Mouse (Mus musculus): ENCODE results near the gene Mcmbp.

Gene Mcmbp

DNA sequence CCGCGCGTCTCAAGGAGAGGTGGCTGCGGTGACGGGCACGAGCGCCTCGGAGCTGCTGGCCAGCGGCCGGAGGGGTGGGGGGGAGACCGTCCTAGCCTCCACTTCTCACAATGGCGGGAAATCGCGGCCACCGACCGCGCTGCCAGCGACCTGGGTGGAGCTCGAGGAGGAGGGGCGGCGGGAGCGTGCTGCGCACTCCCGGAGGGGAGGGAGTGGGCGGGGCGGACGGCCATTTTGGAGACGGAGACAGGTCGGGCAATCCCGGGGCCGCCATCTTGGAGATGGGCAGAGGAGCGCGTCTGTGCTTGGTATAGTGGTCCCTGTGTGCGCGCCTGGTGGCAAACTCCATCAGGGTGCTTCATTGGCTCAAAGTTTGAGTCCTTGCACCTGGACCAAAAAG, at the start of gene Mcmbp:
TSS of gene Mcmbp (minus strand) at position 162 of the 400 bp plus-strand sequence.
- peak; percentile 91 to 95 for DNase-seq (ENCODE audit: low spot score in 2 of 2)

DNA sequence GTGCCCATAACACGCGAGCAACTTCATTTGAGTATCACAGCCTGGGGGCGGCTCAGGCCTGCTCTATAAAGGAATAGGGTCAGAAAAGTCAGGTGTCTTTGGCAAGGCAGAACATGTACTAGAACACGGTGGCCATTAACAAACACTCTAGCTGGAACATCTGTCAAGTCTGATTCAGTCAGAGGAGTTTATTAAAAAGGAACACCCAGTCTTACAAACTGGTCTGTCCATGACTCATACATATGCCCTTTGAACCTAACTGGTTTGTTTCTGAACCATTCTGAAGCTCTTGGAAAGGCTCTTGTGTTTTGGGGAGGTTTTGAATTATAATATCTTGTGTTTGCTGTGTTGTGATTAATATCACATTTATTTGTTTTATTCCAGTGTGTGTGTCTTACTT, 49.8 kb upstream of the Mcmbp start:
- DNase-seq (ENCODE audit: low spot score in 2 of 2): no peak

DNA sequence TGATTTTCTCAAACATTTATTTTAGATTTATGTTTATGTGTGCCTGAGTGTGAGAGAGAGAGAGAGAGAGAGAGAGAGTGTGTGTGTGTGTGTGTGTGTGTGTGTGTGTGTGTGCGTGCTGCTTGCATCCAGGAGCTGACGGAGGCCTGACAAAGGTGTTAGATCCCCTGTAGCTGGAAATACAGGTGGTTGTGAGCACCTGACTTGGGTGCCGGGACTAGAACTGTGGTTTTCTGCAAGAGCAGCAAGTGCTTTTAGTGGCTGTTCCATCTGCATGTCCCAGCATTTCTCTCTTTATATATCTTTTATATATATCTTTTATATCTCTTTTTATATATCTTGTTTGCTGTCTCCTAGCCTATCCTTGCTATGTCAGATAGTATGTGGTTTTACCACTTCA, 41.6 kb upstream of the Mcmbp start:
- DNase-seq (ENCODE audit: low spot score in 2 of 2): no peak

DNA sequence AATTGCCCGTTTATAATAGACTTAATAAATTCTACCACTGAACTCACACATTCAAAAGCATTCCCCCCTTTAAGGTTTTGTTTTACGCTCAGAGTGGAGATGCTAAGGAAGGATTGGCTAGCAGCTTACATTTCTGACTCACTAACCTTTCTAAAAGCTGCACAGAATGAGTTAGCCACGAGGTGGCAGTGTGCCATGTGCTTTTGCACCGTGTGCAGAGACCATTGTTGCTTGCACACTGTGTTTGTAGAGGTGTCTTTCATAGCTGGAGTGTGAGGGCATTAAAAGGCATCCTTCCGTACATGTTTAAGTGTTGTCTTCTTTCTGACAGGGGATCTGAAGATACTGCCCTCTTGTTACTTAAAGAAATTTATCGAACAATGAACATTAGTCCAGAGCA, 39.0 kb upstream of the Mcmbp start:
- peak; percentile 28 to 55 for DNase-seq (ENCODE audit: low spot score in 2 of 2)

DNA sequence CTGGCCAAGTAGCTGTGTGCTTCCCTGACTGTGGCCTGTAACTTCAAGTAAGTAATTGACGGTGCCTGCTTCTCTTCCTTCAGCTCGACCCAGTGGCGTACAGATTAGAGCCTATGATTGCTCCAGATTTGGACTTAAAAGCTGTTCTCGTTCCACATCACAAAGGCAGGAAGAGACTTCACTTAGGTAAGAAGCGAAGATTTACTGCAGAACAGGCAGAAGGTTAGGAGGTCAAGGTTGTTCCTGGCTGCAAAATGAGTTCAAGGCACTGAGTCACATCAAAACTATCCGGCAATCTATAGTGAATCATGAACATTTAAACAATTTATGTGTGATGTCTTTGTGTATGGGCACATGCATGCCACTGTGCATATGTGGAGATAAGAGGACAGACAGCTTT, 36.9 kb upstream of the Mcmbp start:
- DNase-seq (ENCODE audit: low spot score in 2 of 2): no peak

DNA sequence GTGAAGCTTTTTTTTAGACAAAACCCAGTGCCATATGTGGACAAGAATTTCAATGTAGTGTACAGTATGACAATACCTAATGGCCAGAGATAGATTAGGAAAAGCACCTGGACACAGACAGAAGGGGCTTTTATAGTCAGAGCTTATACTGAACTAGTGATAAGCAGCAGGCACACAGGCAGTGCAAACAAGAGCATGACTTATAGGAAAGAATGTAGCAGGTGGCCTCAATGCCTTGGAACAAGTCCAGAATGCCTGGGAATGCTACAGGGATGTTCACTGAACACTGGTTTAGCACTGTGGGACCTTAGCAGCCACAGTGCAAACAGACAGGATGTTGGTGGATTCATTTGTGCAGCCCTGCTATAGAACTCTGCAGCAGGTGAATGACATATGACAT, 26.4 kb upstream of the Mcmbp start:
- DNase-seq (ENCODE audit: low spot score in 2 of 2): no peak

DNA sequence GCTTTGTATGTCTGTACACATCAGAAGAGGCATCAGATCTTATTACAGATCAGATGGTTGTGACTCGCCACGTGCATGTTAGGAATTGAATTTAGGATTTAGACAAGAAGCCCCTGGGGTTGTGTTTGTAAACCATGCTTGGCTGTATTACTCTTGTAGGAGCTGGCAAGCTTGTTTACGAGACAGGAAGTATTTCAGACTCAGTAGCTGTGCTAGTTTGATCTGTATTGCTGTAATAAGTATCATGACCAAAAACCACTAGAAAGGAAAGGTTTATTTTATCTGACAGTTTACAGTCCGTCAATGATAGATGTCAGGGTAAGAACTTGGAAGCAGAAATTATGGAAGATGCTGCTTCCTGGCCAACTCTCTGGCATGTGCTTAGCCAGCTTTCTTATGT, 18.7 kb upstream of the Mcmbp start:
- no peak for DNase-seq (ENCODE audit: low spot score in 2 of 2)

DNA sequence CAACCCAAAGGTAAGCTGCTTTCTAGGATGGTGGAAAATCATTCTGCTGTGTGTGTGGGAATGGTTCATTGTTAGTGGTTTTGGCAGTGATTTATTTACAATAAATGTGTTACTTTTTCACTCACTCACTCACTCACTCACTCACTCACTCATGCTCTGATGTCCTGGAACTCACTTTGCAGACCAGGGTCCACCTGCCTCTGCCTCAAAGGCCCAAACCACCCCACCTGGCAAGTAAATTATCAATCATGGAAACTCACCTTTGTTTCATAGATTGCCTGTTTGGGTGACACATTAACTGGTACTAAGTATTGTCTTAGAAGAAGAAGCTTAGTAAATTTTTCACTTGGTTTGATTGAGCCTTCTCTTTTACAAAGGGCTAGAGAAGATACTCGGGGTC, 15.1 kb upstream of the Mcmbp start:
- no peak for DNase-seq (ENCODE audit: low spot score in 2 of 2)

DNA sequence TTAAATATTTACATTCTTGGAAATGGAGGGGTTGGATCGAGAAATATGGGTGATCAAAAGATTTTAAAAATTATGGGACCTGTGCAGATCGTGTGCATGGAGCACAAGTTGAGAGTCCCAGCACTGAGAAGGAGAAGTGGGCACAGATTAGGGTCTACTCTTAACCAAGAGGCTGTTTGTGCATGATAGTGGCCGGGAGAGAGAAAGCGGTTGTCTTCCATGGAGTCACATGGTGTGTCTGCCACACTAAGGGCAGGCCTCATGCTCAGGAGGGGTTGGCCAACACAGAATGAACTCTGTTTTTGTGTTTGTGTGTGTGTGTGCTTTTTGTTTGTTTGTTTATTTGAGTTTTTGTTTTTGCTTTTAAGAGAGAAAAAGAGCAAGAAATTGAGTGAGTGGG, 11.7 kb upstream of the Mcmbp start:
- DNase-seq (ENCODE audit: low spot score in 2 of 2): no peak

DNA sequence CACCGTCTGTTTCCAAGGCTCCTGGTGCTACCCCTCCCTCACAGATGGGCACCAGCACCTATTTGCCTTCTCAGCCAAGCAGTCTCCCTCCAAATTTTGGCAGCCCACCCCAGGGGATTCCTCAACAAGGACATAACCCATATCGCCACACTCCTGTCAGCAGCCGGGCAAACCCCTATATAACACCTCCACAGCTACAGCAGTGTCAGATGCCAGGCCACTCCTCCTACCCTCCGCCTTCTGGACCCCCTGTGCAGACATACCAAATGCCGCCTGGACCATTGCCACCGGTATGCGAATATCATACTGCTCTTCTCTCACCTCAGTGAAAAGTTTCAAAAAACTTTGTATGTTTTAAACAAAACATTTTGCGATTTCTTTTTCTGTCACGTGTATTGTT, 10.0 kb upstream of the Mcmbp start:
- no peak for DNase-seq (ENCODE audit: low spot score in 2 of 2)

DNA sequence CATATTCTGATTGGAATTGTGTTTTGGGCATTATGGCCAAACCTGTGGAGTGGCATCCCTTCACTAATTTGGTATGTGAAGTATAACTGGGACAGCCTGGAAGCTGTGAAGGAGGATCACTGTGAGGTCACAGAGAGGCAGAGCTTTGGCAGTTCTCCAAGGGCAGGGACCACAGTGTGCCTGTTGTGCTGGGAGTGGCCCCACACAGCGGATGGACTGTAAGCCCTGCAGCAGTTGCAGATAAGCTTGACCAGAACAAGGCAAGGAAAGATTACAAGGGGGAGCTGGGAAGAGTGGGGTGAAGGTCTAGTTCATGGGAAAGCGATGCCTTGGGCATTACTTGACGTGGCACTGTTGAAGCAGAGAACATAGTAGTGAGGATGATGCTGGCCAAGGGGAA, 8.5 kb upstream of the Mcmbp start:
- DNase-seq (ENCODE audit: low spot score in 2 of 2): no peak

DNA sequence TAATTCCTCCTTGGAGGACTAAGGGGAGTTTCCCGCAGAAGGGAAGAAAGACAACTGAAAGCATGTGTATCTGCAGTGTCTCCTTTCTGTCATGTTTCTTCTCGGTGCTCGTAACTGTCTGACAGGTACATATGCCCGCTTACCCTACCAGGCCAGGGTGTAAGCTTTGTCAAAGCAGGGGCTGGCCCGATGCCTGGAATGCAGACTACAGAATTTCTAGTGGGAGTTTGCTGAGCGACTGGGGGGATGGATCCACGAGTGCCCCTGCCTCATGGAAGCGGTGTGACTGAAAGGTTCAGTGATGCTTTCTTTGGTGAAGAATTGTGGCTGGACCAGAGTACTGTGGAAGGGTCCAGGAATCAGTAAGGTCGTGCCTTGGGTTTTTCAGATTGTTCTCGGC, 5.9 kb upstream of the Mcmbp start:
- no peak for DNase-seq (ENCODE audit: low spot score in 2 of 2)

DNA sequence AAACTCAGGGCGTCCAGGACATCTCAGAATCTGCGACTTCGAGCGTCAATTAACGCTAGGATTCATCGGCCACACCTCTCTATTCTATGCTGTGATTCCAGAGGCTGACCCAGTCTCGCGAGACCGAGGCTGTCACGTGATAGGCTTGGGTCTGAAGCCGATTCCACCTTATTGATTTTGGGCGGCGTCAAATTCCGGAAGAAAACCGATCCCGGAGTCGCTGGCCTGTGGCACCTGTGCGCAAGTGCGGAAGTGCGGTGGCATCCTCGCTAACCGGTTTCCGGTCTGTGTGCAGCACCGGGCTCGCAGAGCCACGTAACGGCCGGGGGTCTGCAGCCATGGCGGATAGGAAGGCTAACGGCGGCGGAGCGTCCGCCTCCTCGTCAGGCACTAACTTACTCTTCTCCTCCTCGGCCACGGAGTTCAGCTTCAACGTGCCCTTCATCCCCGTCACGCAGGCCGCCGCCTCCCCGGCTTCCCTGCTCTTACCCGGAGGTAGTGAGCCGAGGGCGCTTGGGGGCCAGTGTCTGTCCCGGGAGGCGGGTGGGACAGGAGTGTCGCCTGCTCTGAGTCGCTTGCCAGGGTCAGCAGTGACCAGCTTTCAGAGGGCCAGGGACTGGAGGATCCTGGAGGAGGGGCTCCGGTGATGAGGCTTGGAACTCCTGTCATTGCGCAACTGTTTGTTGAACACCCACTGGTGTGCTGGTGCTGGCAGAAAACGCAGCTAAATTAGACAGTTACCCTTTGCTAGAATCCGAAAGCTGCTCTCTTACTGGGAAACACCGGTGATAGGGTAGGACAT, 4.6 kb upstream of the Mcmbp start, which contains the start of gene Sec23ip:
TSS of gene Sec23ip (plus strand) at position 260 of the 802 bp plus-strand sequence.
- DNase-seq (ENCODE audit: low spot score in 2 of 2): peak; percentile 98

DNA sequence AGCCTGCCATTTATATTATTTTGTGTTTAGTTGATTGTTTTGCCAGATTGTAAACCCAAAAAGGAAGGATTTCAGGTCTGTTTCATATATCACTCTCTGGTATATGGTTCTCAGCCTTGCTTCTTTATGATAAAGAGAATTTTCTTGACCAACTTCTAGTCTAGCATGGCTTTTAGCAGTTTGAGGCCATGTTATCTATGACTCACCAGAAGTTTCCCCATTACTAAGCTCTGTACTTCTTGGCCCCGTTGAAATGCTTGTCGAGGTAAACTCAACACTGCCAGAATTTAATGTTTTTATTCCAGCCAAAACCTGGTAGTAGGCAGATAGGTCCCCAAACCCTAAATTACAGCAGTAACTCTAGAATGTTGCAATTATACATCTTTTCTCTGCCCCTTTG, 3.6 kb upstream of the Mcmbp start:
- no peak for DNase-seq (ENCODE audit: low spot score in 2 of 2)

DNA sequence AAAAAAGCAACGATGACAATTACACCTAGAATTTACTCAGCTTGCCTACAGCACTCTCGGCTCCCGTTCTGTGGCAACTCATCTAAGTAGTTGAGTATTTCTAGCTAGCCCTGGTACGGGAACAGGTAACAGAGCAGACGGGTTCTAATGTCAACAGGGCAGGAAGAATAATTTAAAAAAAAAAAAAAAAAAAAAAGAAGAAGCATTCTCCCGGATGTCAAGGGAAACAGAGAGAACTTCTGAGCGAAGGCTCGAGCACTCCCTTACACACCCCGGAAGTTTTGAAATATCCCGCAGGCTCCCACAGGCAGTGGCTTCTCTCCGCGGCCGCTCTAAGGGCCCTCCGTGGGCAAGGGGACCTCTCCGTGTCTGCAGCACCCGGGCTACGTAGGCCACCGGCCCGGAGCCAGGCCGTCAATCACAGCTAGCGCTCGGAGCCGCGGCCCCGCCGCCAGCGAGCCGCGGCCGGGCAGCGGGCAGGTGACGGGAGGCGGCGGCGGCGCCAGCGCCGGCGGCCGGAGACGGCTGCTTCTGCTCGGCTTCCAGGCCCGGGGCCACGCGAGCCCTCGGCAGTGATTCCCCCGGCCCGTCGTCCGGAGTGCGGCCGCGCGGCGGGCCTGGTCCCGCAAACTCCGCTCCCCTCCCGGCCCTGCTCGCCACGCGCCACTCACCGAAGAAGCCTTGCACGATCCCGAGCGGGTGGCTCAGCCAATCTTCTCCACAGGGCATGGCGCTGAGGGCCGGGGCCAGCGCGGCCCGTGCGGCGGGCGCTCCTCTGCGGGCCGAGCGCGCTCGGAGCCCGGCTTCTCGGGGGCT, 625 bp downstream of the Mcmbp start:
- DNase-seq (ENCODE audit: low spot score in 2 of 2): no peak

DNA sequence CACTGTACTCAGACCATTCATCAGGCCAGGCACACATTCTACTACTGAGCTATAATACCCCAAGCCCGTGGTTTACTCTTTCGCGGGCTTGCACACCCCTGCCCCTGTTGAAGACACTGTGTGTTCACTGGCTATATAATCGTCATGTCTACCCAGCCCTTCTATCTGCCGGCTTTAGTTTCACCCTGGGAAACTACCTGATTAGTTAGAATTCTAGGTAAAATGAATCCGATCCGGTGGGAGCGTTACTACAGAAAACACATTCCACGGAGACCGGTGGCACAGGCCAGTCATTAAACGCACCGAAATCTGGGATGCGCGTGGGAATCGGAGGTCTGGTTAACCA, 1.2 kb downstream of the Mcmbp start:
- DNase-seq (ENCODE audit: low spot score in 2 of 2): no peak

DNA sequence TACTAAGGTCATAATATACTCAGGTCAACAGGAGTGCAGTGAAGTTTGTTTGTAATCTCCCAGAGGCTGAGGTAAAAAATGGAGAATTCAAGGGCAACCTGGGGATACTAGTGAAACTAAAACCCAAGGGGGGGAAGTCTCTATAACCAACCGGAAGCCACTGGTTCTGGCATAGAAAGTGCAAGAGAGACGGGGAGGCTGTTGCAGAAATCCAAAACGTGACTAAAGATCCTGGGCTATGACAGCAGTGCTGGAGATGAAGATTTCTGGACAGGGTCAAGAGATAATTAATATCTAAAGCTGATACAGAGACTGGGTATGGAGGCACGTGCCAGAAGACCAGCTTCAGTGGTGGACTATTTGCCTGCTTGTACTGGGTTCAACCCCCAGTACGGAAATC, 2.3 kb downstream of the Mcmbp start:
- no peak for DNase-seq (ENCODE audit: low spot score in 2 of 2)

DNA sequence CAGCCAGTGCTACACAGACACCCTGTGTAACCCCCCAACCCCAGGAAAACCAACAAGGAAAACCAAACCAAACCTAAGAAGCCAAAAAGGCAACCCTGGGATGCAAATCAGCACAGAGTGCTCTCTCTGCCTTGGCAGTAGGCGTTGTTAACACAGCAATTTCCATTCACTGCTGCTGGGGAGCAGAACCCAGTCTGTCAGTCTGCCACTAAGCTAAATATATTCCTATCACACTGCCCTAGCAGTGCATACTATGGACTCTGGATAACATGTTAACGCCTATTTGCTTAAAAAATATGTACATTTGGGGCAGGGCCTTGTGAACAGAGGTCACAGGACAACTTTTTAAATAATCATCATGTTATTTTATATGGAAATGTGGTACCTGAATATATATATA, 8.7 kb downstream of the Mcmbp start:
- no peak for DNase-seq (ENCODE audit: low spot score in 2 of 2)

DNA sequence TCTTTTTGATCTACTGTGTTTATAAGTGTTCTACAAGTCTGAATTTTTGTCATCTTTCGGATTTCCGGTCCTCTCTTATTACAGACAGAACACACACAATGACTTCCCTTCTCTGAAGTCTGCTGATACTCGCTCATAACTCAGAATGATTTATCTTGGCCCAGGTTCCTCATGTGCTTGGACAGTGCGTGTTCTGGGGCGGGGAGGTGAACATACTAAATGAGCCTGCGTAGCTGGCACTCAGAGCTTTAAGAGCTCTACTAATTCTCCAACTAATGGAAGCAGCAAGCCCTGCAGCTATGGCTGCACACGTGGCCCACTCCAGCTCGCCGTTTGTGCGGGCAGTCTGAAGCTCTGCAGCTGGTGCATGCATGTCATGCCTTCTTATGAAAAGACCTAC, 11.6 kb downstream of the Mcmbp start:
- DNase-seq (ENCODE audit: low spot score in 2 of 2): no peak

DNA sequence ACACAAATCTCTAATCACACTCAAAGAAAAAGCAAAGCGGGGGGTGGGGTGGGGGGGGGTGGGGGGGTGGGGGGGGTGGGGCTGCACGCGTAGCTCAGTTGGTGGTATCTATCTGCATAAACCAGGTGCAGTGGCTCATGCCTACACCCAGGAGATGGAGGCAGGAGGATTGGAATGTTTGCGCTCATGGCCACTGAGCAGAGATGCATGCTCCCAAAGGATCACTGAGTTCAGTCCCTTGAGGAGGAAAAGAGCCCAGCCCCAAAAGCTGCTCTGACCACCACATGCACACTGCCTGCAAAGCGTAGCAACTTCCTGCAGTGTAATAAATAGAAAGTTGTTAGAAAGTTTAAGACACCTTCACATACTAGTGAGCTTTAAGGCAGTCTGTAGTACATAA, 12.6 kb downstream of the Mcmbp start:
- DNase-seq (ENCODE audit: low spot score in 2 of 2): no peak

DNA sequence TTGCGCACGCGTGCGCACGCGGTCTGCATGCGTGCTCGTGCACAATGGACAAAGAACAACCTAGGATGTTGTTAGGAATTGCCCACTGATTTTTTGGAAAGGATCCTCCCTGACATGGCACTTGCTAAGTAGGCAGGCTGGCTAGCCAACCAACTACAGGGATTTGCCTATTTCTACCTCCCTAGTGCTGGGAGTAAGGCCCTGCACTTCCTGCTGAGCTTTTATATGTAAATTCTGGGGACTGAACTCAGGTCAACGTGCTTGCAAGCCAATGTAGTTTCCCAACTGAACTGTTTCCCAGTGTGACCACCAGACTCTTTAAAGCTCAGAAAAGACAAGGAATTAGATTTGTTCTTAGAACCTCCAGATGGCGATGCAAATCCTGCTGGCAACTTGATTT, 13.3 kb downstream of the Mcmbp start:
- DNase-seq (ENCODE audit: low spot score in 2 of 2): no peak

DNA sequence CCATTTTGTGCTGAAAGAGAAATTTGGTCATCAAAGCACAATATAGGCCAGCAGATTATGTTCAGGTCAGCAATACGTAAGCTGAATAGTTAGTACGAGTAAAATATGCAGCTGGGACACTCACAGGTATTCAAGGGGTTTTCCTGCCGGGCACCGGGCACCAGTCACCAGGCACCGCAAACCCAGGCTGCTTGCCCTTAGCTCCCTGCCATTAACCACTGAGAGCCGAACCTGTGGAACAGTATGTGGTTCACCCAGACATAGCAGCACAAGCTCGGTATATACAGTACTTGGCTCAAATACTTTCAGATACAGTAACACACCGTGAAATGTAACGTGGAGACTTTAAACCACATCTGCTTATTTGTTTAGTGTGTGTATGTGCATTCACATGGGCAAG, 15.1 kb downstream of the Mcmbp start:
- no peak for DNase-seq (ENCODE audit: low spot score in 2 of 2)

DNA sequence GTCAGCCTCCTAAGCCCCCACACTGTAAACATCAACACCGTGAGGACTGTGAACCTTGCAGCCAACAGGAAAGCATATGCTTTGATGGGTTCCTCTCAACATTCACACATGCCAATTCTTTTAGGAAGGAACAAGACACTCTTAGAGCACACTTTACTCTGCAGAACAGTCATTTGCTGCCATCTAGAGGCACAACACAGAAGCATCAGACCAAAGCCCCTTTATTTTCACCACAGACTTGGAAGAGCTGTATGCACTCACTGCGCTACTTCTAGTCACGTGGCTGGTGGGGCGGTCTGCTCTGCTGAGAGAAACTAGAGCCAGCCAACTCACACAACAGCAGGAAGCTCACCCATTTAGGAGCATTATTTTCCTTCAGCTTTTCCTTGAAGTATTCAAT, 15.5 kb downstream of the Mcmbp start:
- DNase-seq (ENCODE audit: low spot score in 2 of 2): peak; percentile 71 to 72
